Mouse (Mus musculus) thymus, adult 2 months (tissue): ENCODE results near the gene Ces2a.

Experiments used
- CTCF ChIP-seq: fragments of 200-500 bp; IDR thresholded peaks from 2 replicates; pipeline ENCODE4 v1.5.1; 2012; ENCODE audit warnings: mild to moderate bottlenecking, control low read depth, low read length, moderate library complexity, borderline replicate concordance; ENCODE audit not compliant: control insufficient read depth, poor library complexity, insufficient read depth; ENCODE audit errors: extremely low read depth
- POLR2A ChIP-seq: fragments of 200-500 bp; IDR thresholded peaks from 2 replicates; pipeline ENCODE4 v1.6.1; 2012; ENCODE audit warnings: mild to moderate bottlenecking, low read length, control low read depth, moderate library complexity; ENCODE audit not compliant: control insufficient read depth, poor library complexity, insufficient read depth; ENCODE audit errors: extremely low read depth

- TF ChIP-seq CTCF (no peak), POLR2A (no peak)
These were observed 36.6 kb downstream of the Ces2a start for GRCm38 (mm10) chr8:104770365-104770764.
